Mouse (Mus musculus): ENCODE measurements at regions not wholly inside any gene's neighbourhood (a gene's known extent, or its start where the extent isn't known, plus 50 kb on each side); places are given as distances from the start of the nearest gene placed in this dataset.
A peak's percentile ranks its signal among the peaks of the same experiment; 100 is the strongest.

DNA sequence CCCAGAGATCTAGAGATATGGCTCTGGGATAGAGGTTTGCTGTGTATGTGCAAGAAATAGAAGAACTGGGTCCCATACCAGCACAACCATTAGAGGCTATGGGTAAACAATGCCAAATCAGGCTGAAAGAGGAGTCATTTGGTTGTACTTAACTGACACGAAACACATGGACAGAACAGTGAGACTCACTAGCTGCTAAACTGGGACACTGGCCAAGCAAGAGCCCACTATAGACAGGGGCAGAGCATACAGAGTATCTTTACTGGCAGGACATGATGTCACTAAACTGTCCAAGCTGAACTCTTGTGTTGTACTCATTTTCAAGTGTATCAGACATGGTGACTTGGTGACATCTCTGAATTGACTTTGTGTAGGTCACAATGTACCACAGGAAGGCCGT lies 371.3 kb upstream of the Dynlrb2 start:
- H3K4me1 ChIP-seq (replicated peaks; ENCODE audit: control insufficient read depth, insufficient read depth, low read length), result no peaks in the 10 kb centered on the region; the same call in 1 of the 2 replicates
- no peaks in the 10 kb centered on the region for H3K36me3 ChIP-seq (ENCODE audit: control insufficient read depth, insufficient read depth)
- no peaks in the 10 kb centered on the region for H3K27me3 ChIP-seq (replicated peaks; ENCODE audit: control insufficient read depth, insufficient read depth, low read length)
- no peak overlapping the region for H3K9ac ChIP-seq (ENCODE audit: low read depth, low read length)
- WGBS, result 76% methylated on average over 2 of the region's 2 CpGs
- ATAC-seq, result no peak
- no peak overlapping the region for H3K27ac ChIP-seq (ENCODE audit: low read depth, low read length)
- TF ChIP-seq CTCF (IDR thresholded peaks at IDR 0.05; ENCODE audit: low read depth), result no peak
- no peaks in the 10 kb centered on the region for H3K9me3 ChIP-seq (ENCODE audit: control insufficient read depth)
- H3K4me3 ChIP-seq (ENCODE audit: low read depth, low read length), result no peak overlapping the region
- no peak overlapping the region for H3K4me2 ChIP-seq (replicated peaks; ENCODE audit: low read depth)

- H3K36me3 ChIP-seq (ENCODE audit: control insufficient read depth, insufficient read depth), result no peaks in the 10 kb centered on the region
- no peak overlapping the region for H3K27ac ChIP-seq (ENCODE audit: low read depth, low read length)
- ATAC-seq, result no peak
- no peak overlapping the region for H3K9ac ChIP-seq (ENCODE audit: low read depth, low read length)
- no peak overlapping the region for H3K4me2 ChIP-seq (replicated peaks; ENCODE audit: low read depth)
- WGBS, result 83% methylated on average over 3 of the region's 3 CpGs
- no peak for TF ChIP-seq CTCF (IDR thresholded peaks at IDR 0.05; ENCODE audit: low read depth)
- no peaks in the 10 kb centered on the region; the same call in 1 of the 2 replicates for H3K4me1 ChIP-seq (replicated peaks; ENCODE audit: control insufficient read depth, insufficient read depth, low read length)
- no peaks in the 10 kb centered on the region for H3K27me3 ChIP-seq (replicated peaks; ENCODE audit: control insufficient read depth, insufficient read depth, low read length)
- no peak overlapping the region for H3K4me3 ChIP-seq (ENCODE audit: low read depth, low read length)
- H3K9me3 ChIP-seq (ENCODE audit: control insufficient read depth), result no peaks in the 10 kb centered on the region
Measured at GRCm38 (mm10) chr8:116133084-116133483, 371.7 kb upstream of the Dynlrb2 start.

- Histone ChIP-seq H3K36me3 (ENCODE audit: control insufficient read depth, insufficient read depth) (no peaks in the 10 kb centered on the region), H3K4me1 (replicated peaks; ENCODE audit: control insufficient read depth, insufficient read depth, low read length) (no peaks in the 10 kb centered on the region), H3K27ac (ENCODE audit: low read depth, low read length) (no peak overlapping the region), H3K9me3 (ENCODE audit: control insufficient read depth) (no peaks in the 10 kb centered on the region), H3K4me2 (replicated peaks; ENCODE audit: low read depth) (no peak overlapping the region), H3K27me3 (replicated peaks; ENCODE audit: control insufficient read depth, insufficient read depth, low read length) (no peaks in the 10 kb centered on the region; the same call in 1 of the 2 replicates), H3K4me3 (ENCODE audit: low read depth, low read length) (no peak overlapping the region), H3K9ac (ENCODE audit: low read depth, low read length) (no peak overlapping the region)
- ATAC-seq, result no peak
- no peak for TF ChIP-seq CTCF (IDR thresholded peaks at IDR 0.05; ENCODE audit: low read depth)
- 91% methylated on average over 13 of the region's 13 CpGs for WGBS
Measured at GRCm38 (mm10) chr8:116120067-116120466, 384.7 kb upstream of the Dynlrb2 start.

- 87% methylated on average over 2 of the region's 2 CpGs for WGBS
- Histone ChIP-seq H3K9me3 (ENCODE audit: control insufficient read depth) (no peaks in the 10 kb centered on the region), H3K4me3 (ENCODE audit: low read depth, low read length) (no peak overlapping the region), H3K36me3 (ENCODE audit: control insufficient read depth, insufficient read depth) (no peaks in the 10 kb centered on the region), H3K27ac (ENCODE audit: low read depth, low read length) (no peak overlapping the region), H3K9ac (ENCODE audit: low read depth, low read length) (no peak overlapping the region), H3K27me3 (replicated peaks; ENCODE audit: control insufficient read depth, insufficient read depth, low read length) (no peaks in the 10 kb centered on the region; the same call in 1 of the 2 replicates), H3K4me2 (replicated peaks; ENCODE audit: low read depth) (no peak overlapping the region), H3K4me1 (replicated peaks; ENCODE audit: control insufficient read depth, insufficient read depth, low read length) (peaks cover 6% of the 10 kb centered on the region; the same call in 1 of the 2 replicates)
- no peak for TF ChIP-seq CTCF (IDR thresholded peaks at IDR 0.05; ENCODE audit: low read depth)
- no peak for ATAC-seq
Measured at GRCm38 (mm10) chr8:116117919-116118318, 386.9 kb upstream of the Dynlrb2 start.

- Histone ChIP-seq H3K4me2 (replicated peaks; ENCODE audit: low read depth) (no peak overlapping the region), H3K9ac (ENCODE audit: low read depth, low read length) (no peak overlapping the region), H3K36me3 (ENCODE audit: control insufficient read depth, insufficient read depth) (no peaks in the 10 kb centered on the region), H3K27me3 (replicated peaks; ENCODE audit: control insufficient read depth, insufficient read depth, low read length) (no peaks in the 10 kb centered on the region; the same call in 1 of the 2 replicates), H3K27ac (ENCODE audit: low read depth, low read length) (no peak overlapping the region), H3K4me1 (replicated peaks; ENCODE audit: control insufficient read depth, insufficient read depth, low read length) (peaks cover 8% of the 10 kb centered on the region), H3K4me3 (ENCODE audit: low read depth, low read length) (no peak overlapping the region), H3K9me3 (ENCODE audit: control insufficient read depth) (no peaks in the 10 kb centered on the region)
- no peak for TF ChIP-seq CTCF (IDR thresholded peaks at IDR 0.05; ENCODE audit: low read depth)
- WGBS, result 66% methylated on average over 7 of the region's 7 CpGs
- ATAC-seq, result no peak
Measured at GRCm38 (mm10) chr8:116116625-116117024, 388.1 kb upstream of the Dynlrb2 start.

GRCm38 (mm10) chr8:116115811-116116372 lies 388.9 kb upstream of the Dynlrb2 start:
- no peak overlapping the region for H3K27ac ChIP-seq (ENCODE audit: low read depth, low read length)
- no peak for ATAC-seq
- no peak overlapping the region for H3K4me3 ChIP-seq (ENCODE audit: low read depth, low read length)
- no peaks in the 10 kb centered on the region for H3K9me3 ChIP-seq (ENCODE audit: control insufficient read depth)
- 20% methylated on average over 18 of the region's 18 CpGs for WGBS
- TF ChIP-seq CTCF (IDR thresholded peaks at IDR 0.05; ENCODE audit: low read depth), result no peak
- H3K36me3 ChIP-seq (ENCODE audit: control insufficient read depth, insufficient read depth), result no peaks in the 10 kb centered on the region
- H3K9ac ChIP-seq (ENCODE audit: low read depth, low read length), result no peak overlapping the region
- H3K4me2 ChIP-seq (replicated peaks; ENCODE audit: low read depth), result peak overlapping the region; percentile 27; the same call in 1 of the 2 replicates
- H3K27me3 ChIP-seq (replicated peaks; ENCODE audit: control insufficient read depth, insufficient read depth, low read length), result no peaks in the 10 kb centered on the region; the same call in 1 of the 2 replicates
- H3K4me1 ChIP-seq (replicated peaks; ENCODE audit: control insufficient read depth, insufficient read depth, low read length), result peaks cover 10% of the 10 kb centered on the region

Measured in intestine, postnatal 0 days (tissue).